Mouse (Mus musculus): Measurements from ENCODE around the gene Plekha4. TPM values are rescaled to one million over a fixed set of nuclear protein-coding genes. Genes with fewer than 3 reads are reported as not detected.

Plekha4 gene
- polyA plus RNA-seq, 1 experiment from 2014 or later: 3.3 TPM

- Histone ChIP-seq H3K4me2 (0 out of 2 replicates have a peak overlapping the region, but pooled peaks have one; percentile 65), H3K4me3 (no peak overlapping the region), H3K9me3 (no peaks in the 10 kb centered on the region), H3K27me3 (no peaks in the 10 kb centered on the region), H3K36me3 (peaks cover 11% of the 10 kb centered on the region; the same call in 1 of the 2 replicates), H3K27ac (replicated peaks) (no peak overlapping the region), H3K4me1 (replicated peaks) (peaks cover 9% of the 10 kb centered on the region), H3K9ac (no peak overlapping the region)
- ATAC-seq (ENCODE audit: low FRiP score, low read depth): no peak
- WGBS: 94% methylated on average over 23 of the region's 23 CpGs
These were observed 61.8 kb downstream of the Plekha4 start for GRCm38 (mm10) chr7:45587631-45588592.

- Histone ChIP-seq H3K27ac (replicated peaks) (peak overlapping the region; percentile 82), H3K9ac (peak overlapping the region; percentile 46), H3K9me3 (no peaks in the 10 kb centered on the region), H3K4me3 (peak overlapping the region; percentile 43), H3K4me1 (replicated peaks) (peaks cover 9% of the 10 kb centered on the region), H3K4me2 (peak overlapping the region; percentile 65), H3K36me3 (0 out of 2 replicates have a peak, but pooled peaks cover 9% of the 10 kb centered on the region), H3K27me3 (no peaks in the 10 kb centered on the region)
- ATAC-seq (ENCODE audit: low FRiP score, low read depth): peak; percentile 99
- WGBS: 6% methylated on average over 19 of the region's 19 CpGs
These were observed 63.0 kb downstream of the Plekha4 start for GRCm38 (mm10) chr7:45589173-45589572.

DNA sequence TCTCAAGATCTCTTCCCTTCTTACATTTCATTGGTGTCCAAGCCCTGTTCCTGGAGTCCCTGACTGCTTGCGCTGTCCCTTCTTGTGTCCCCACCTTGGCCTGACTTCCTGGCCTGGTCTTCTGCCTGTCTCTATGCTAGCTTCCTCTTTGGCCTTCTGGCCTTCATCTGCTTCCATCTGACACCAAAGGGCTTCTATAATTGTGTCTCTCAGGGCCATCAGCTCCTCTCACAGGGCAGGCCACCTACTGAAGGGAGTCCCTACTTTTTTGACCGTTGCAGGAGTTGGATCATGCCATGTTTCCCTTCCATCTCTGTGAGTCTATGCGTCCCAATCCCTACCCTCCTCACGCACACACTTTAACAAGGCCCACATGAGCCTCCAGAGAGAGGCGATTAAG lies 63.8 kb downstream of the Plekha4 start:
- Histone ChIP-seq H3K27ac (replicated peaks) (peak overlapping the region; percentile 82), H3K9me3 (no peaks in the 10 kb centered on the region), H3K9ac (no peak overlapping the region), H3K4me3 (no peak overlapping the region), H3K27me3 (no peaks in the 10 kb centered on the region), H3K4me1 (replicated peaks) (peaks cover 9% of the 10 kb centered on the region), H3K4me2 (no peak overlapping the region; the same call in 1 of the 2 replicates), H3K36me3 (0 out of 2 replicates have a peak, but pooled peaks cover 4% of the 10 kb centered on the region)
- 98% methylated on average over 5 of the region's 5 CpGs for WGBS
- no peak for ATAC-seq (ENCODE audit: low FRiP score, low read depth)

- Histone ChIP-seq H3K9me3 (no peaks in the 10 kb centered on the region), H3K27me3 (no peaks in the 10 kb centered on the region), H3K4me3 (no peak overlapping the region), H3K36me3 (no peaks in the 10 kb centered on the region), H3K4me2 (no peak overlapping the region), H3K27ac (replicated peaks) (no peak overlapping the region), H3K4me1 (replicated peaks) (peaks cover 9% of the 10 kb centered on the region), H3K9ac (no peak overlapping the region)
- 63% methylated on average over 3 of the region's 3 CpGs for WGBS
- no peak for ATAC-seq (ENCODE audit: low FRiP score, low read depth)
These were observed 64.7 kb downstream of the Plekha4 start for GRCm38 (mm10) chr7:45590874-45591273.

GRCm38 (mm10) chr7:45591880-45592279 lies 65.8 kb downstream of the Plekha4 start:
- H3K9ac ChIP-seq: no peak overlapping the region
- WGBS: 76% methylated on average over 7 of the region's 7 CpGs
- no peak overlapping the region for H3K4me2 ChIP-seq
- no peak for ATAC-seq (ENCODE audit: low FRiP score, low read depth)
- H3K27ac ChIP-seq (replicated peaks): no peak overlapping the region
- H3K4me3 ChIP-seq: no peak overlapping the region
- H3K27me3 ChIP-seq: no peaks in the 10 kb centered on the region
- H3K4me1 ChIP-seq (replicated peaks): peaks cover 9% of the 10 kb centered on the region
- H3K36me3 ChIP-seq: no peaks in the 10 kb centered on the region
- no peaks in the 10 kb centered on the region for H3K9me3 ChIP-seq

GRCm38 (mm10) chr7:45593118-45593815 lies 67.1 kb downstream of the Plekha4 start:
- Histone ChIP-seq H3K9ac (no peak overlapping the region), H3K9me3 (no peaks in the 10 kb centered on the region), H3K4me1 (replicated peaks) (peaks cover 9% of the 10 kb centered on the region), H3K4me2 (no peak overlapping the region), H3K36me3 (no peaks in the 10 kb centered on the region), H3K4me3 (no peak overlapping the region), H3K27ac (replicated peaks) (no peak overlapping the region), H3K27me3 (no peaks in the 10 kb centered on the region)
- WGBS: 24% methylated on average over 10 of the region's 10 CpGs
- no peak for ATAC-seq (ENCODE audit: low FRiP score, low read depth)

- H3K27me3 ChIP-seq: no peaks in the 10 kb centered on the region
- H3K9me3 ChIP-seq: no peaks in the 10 kb centered on the region
- H3K4me1 ChIP-seq (replicated peaks): no peaks in the 10 kb centered on the region
- H3K27ac ChIP-seq (replicated peaks): no peak overlapping the region
- no peaks in the 10 kb centered on the region for H3K36me3 ChIP-seq
- no peak overlapping the region for H3K4me2 ChIP-seq
- 92% methylated on average over 4 of the region's 4 CpGs for WGBS
- no peak overlapping the region for H3K9ac ChIP-seq
- ATAC-seq (ENCODE audit: low FRiP score, low read depth): no peak
- no peak overlapping the region for H3K4me3 ChIP-seq
These were observed 69.0 kb downstream of the Plekha4 start for GRCm38 (mm10) chr7:45595176-45595575.

DNA sequence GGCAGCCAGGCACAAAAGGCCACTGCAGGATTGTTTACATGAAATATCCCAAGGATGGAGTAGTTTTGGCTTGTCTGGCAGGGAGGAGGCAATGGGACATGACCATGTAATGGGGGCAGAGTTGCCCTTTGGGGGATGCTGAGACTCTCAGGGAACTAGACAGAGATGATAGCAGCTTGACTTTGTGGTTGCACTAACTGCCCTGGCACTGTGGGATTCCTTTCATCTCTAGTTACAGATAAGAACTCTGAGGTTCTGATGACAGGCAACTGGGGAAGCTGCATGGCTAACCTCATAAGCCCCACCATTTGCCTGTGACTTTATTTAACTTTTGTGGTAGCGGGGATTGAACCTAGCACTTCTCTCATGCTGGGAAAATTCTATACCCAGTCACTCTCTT lies 70.0 kb downstream of the Plekha4 start:
- Histone ChIP-seq H3K9ac (no peak overlapping the region), H3K4me1 (replicated peaks) (no peaks in the 10 kb centered on the region), H3K36me3 (no peaks in the 10 kb centered on the region), H3K27ac (replicated peaks) (no peak overlapping the region), H3K4me3 (no peak overlapping the region), H3K4me2 (no peak overlapping the region), H3K27me3 (no peaks in the 10 kb centered on the region), H3K9me3 (no peaks in the 10 kb centered on the region)
- WGBS: 95% methylated on average over 1 of the region's 1 CpGs
- no peak for ATAC-seq (ENCODE audit: low FRiP score, low read depth)

DNA sequence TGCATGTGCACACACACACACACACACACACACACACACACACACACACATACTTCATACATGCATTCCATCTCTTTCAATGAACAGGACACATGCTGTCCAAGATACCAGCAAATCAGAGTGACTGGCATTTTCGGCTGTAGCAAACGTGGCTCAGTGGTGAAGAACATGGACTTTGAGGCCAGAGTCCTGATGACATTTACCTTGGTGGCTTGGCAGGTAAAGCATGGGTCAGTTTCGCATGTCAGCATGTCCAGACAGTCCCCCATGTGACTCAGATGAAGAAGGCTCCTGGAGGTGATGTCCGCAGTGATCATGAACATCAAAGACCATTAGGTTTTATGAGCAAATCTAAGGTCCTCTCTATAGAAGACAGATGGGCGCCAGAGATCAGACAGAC lies 70.9 kb downstream of the Plekha4 start:
- Histone ChIP-seq H3K27me3 (no peaks in the 10 kb centered on the region), H3K9ac (no peak overlapping the region), H3K36me3 (no peaks in the 10 kb centered on the region), H3K9me3 (no peaks in the 10 kb centered on the region), H3K4me3 (no peak overlapping the region), H3K27ac (replicated peaks) (no peak overlapping the region), H3K4me1 (replicated peaks) (no peaks in the 10 kb centered on the region), H3K4me2 (no peak overlapping the region)
- WGBS: 95% methylated on average over 5 of the region's 5 CpGs
- ATAC-seq (ENCODE audit: low FRiP score, low read depth): no peak

- ATAC-seq (ENCODE audit: low FRiP score, low read depth): no peak
- no peaks in the 10 kb centered on the region for H3K27me3 ChIP-seq
These were observed 71.4 kb downstream of the Plekha4 start for GRCm38 (mm10) chr7:45597527-45597926.

GRCm38 (mm10) chr7:45598960-45599879 lies 73.1 kb downstream of the Plekha4 start:
- Histone ChIP-seq H3K4me2 (no peak overlapping the region), H3K4me1 (replicated peaks) (no peaks in the 10 kb centered on the region), H3K9ac (no peak overlapping the region), H3K27ac (replicated peaks) (no peak overlapping the region), H3K27me3 (no peaks in the 10 kb centered on the region), H3K36me3 (no peaks in the 10 kb centered on the region), H3K9me3 (no peaks in the 10 kb centered on the region), H3K4me3 (no peak overlapping the region)
- ATAC-seq (ENCODE audit: low FRiP score, low read depth): no peak
- WGBS: 57% methylated on average over 18 of the region's 18 CpGs

More at GRCm38 (mm10) chr7:45597527-45597926, 71.4 kb downstream of the Plekha4 start:
- Histone ChIP-seq H3K27ac (replicated peaks) (no peak overlapping the region), H3K4me1 (replicated peaks) (no peaks in the 10 kb centered on the region), H3K4me2 (no peak overlapping the region), H3K9me3 (no peaks in the 10 kb centered on the region), H3K4me3 (no peak overlapping the region), H3K36me3 (no peaks in the 10 kb centered on the region), H3K9ac (no peak overlapping the region)
- 91% methylated on average over 6 of the region's 6 CpGs for WGBS

All from hindbrain, embryonic 15.5 days (tissue).